Mouse (Mus musculus) stomach, postnatal 0 days (tissue): Measurements from ENCODE around the gene Fbrsl1. TPM values are rescaled to one million over a fixed set of nuclear protein-coding genes. Genes with fewer than 3 reads are reported as not detected.

Experiments used
- ATAC-seq: fragments of 200-750 bp; cut with Nextera tagmentation; 2 replicates; pipeline ENCODE4 v1.8.0; 2017; ENCODE audit not compliant: low FRiP score, low TSS enrichment
- DNase-seq: peaks from one replicate; pipeline ENCODE4 v3.0.0-alpha.2; 2016; ENCODE audit warnings: low spot score
- H3K27ac ChIP-seq: fragments of 300-500 bp; sonication (generic); replicated peaks from 2 replicates; pipeline ENCODE4 v1.5.1; 2014; ENCODE audit warnings: mild to moderate bottlenecking, control low read depth
- H3K27me3 ChIP-seq: fragments of 300-500 bp; sonication (generic); 2 replicates; pipeline ENCODE4 v1.6.1; 2014; ENCODE audit warnings: low read length; ENCODE audit not compliant: control insufficient read depth, insufficient read depth
- H3K36me3 ChIP-seq: fragments of 300-500 bp; sonication (generic); 2 replicates; pipeline ENCODE4 v1.6.1; 2014; ENCODE audit warnings: low read length, mixed read lengths; ENCODE audit not compliant: control insufficient read depth, insufficient read depth
- H3K4me1 ChIP-seq: fragments of 300-500 bp; sonication (generic); replicated peaks from 2 replicates; pipeline ENCODE4 v1.6.1; 2014; ENCODE audit warnings: antibody characterized with exemption; ENCODE audit not compliant: control insufficient read depth, insufficient read depth
- H3K4me2 ChIP-seq: fragments of 300-500 bp; sonication (generic); replicated peaks from 2 replicates; pipeline ENCODE4 v1.6.1; 2014; ENCODE audit warnings: low read depth, mild to moderate bottlenecking, control low read depth, moderate library complexity
- H3K4me3 ChIP-seq: fragments of 300-500 bp; sonication (generic); 2 replicates; pipeline ENCODE4 v1.5.1; 2014; ENCODE audit warnings: low read depth, low read length, control low read depth
- H3K9ac ChIP-seq: fragments of 300-500 bp; sonication (generic); 2 replicates; pipeline ENCODE4 v1.6.1; 2014; ENCODE audit warnings: mild to moderate bottlenecking, low read length, control low read depth, mixed read lengths
- H3K9me3 ChIP-seq: fragments of 300-500 bp; sonication (generic); 2 replicates; pipeline ENCODE4 v1.6.1; 2016; ENCODE audit warnings: low read length; ENCODE audit not compliant: control insufficient read depth
- CTCF ChIP-seq: IDR thresholded peaks from 2 replicates; pipeline ENCODE4 v1.5.1; 2016; ENCODE audit warnings: antibody characterized with exemption, low read depth, mild to moderate bottlenecking, moderate library complexity
- EP300 ChIP-seq: optimal IDR thresholded peaks from 2 replicates; pipeline ENCODE3; 2016; ENCODE audit warnings: antibody characterized with exemption
- WGBS: fragments of 180-500 bp; shearing (Covaris S2); extraction: QIAGEN DNeasy Blood & Tissue Kit; methylation state at CpG from one replicate; pipeline ENCODE4 v1.1.7; 2014; 5-methylcytosine and 5-hydroxymethylcytosine counted together
- polyA plus RNA-seq: library from polyadenylated mRNA; unstranded; fragments of >200 nt; fragmentation: Nextera tagmentation; extraction: Ambion mirVana; gene quantifications from 2 replicates; pipeline ENCODE4 v1.2.1, GENCODE M21; 2015

Gene Fbrsl1
- polyA plus RNA-seq, 1 experiment from 2014 or later = 6.2 TPM

DNA sequence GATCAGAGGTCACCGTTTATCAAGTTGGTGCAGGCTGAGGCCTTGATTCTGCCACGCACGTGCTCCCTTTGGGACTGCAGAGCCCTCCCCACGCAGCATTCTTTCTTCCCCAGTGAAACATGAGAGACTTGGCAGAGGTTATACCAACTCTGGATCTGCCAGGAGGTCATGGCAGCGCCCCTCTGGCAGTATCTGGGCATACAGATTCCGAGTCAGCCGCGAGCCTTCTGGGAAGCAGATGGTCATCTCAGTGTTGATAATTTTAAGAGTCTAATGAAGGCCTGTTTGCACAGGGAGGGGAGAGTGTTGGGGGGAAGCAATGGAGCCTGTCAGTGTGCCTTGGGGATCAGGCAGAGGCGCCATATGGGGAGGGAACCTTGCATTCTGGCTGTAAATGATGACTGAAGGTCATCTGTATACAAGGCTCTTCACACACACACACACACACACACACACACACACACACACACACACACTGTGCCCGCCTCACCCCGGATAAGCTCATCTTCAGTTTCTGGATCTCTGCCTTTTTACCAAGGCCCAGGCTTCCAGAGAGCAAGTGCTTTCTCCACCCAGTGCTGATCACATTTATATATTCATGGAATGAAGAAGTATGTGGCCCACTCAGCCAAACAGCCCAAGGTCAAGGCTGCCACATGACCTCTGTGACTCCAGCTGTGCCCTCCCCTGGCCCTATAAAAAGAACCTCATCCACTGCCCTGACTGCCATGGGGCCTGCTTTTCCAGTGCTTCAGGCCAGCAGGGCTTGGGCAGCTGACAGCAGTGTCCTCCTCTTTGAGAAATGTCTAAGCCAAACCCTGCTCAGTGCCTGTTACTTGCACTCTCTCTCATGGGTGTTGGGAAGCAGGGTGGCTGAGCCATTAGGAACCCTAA is 18.5 kb upstream of the Fbrsl1 start:
- Histone ChIP-seq H3K4me2 (no peak overlapping the region), H3K36me3 (no peaks in the 10 kb centered on the region), H3K27ac (no peak overlapping the region), H3K4me1 (no peaks in the 10 kb centered on the region), H3K9ac (no peak overlapping the region), H3K27me3 (no peaks in the 10 kb centered on the region), H3K4me3 (no peak overlapping the region), H3K9me3 (no peaks in the 10 kb centered on the region)
- DNase-seq (no peak), ATAC-seq (no peak)
- 52% methylated on average over 11 of the region's 11 CpGs for WGBS
- no peak for TF ChIP-seq CTCF
- TF ChIP-seq EP300 = no peak

DNA sequence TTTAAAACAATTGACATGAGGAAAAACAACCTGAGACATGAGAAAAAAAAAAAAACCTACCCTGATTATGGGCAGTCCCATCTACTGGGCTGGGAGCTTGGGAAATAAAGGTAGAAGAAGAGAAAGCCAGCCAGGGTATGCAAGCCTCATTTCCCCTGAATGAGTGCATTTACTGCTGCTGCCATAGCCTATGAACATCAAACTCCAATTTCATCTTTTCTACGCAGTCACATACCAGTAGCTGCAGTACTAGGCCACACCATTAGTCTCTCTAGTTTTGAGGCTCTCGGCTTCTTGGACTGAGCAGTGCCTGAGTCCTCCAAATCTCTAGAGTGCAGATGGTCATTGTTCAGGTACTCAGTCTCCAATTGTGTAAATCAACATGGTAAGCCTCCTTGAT is 14.3 kb upstream of the Fbrsl1 start:
- H3K9ac ChIP-seq = no peak overlapping the region
- no peaks in the 10 kb centered on the region for H3K36me3 ChIP-seq
- H3K27ac ChIP-seq = no peak overlapping the region
- no peaks in the 10 kb centered on the region for H3K27me3 ChIP-seq
- H3K4me1 ChIP-seq = no peaks in the 10 kb centered on the region
- H3K4me2 ChIP-seq = no peak overlapping the region
- WGBS = 82% methylated on average over 2 of the region's 2 CpGs
- TF ChIP-seq CTCF = no peak
- no peak for TF ChIP-seq EP300
- DNase-seq (no peak), ATAC-seq (no peak)
- no peaks in the 10 kb centered on the region for H3K9me3 ChIP-seq
- no peak overlapping the region for H3K4me3 ChIP-seq

DNA sequence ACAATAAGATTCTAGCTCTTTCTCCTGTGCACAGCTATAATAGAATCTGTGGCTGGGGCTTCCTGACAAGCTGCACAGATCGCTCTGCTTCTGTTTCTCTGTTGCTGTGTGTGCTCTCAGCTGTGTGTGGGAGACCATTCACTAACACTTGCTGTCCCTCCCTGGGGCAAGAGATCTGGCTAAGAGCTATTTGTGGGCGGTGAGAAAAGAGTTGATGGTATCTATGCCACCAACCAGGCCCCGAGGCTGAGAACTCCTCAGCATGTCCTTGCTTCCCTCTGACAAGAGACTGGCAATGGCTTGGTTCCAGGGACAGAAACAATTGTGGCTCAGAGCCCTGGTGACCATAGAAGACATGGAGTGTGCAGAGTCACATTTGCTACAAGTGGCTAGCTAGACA is 10.6 kb upstream of the Fbrsl1 start:
- H3K4me2 ChIP-seq = no peak overlapping the region
- H3K9me3 ChIP-seq = no peaks in the 10 kb centered on the region
- H3K27ac ChIP-seq = no peak overlapping the region
- no peak for ATAC-seq
- H3K4me1 ChIP-seq = no peaks in the 10 kb centered on the region
- 57% methylated on average over 3 of the region's 3 CpGs for WGBS
- H3K36me3 ChIP-seq = no peaks in the 10 kb centered on the region
- no peaks in the 10 kb centered on the region for H3K27me3 ChIP-seq
- no peak for DNase-seq
- no peak overlapping the region for H3K9ac ChIP-seq
- no peak for TF ChIP-seq CTCF
- no peak for TF ChIP-seq EP300
- no peak overlapping the region for H3K4me3 ChIP-seq

- H3K27ac ChIP-seq = no peak overlapping the region
- H3K4me2 ChIP-seq = no peak overlapping the region
- no peak for DNase-seq
- ATAC-seq = 0 out of 2 replicates have a peak, but pooled peaks have one; percentile 18
- no peak overlapping the region for H3K4me3 ChIP-seq
- H3K27me3 ChIP-seq = no peaks in the 10 kb centered on the region
- no peaks in the 10 kb centered on the region for H3K36me3 ChIP-seq
- no peaks in the 10 kb centered on the region for H3K4me1 ChIP-seq
- no peak overlapping the region for H3K9ac ChIP-seq
- TF ChIP-seq CTCF (no peak), EP300 (no peak)
- H3K9me3 ChIP-seq = no peaks in the 10 kb centered on the region
Measured at GRCm38 (mm10) chr5:110455272-110455671, 7.0 kb upstream of the Fbrsl1 start.

DNA sequence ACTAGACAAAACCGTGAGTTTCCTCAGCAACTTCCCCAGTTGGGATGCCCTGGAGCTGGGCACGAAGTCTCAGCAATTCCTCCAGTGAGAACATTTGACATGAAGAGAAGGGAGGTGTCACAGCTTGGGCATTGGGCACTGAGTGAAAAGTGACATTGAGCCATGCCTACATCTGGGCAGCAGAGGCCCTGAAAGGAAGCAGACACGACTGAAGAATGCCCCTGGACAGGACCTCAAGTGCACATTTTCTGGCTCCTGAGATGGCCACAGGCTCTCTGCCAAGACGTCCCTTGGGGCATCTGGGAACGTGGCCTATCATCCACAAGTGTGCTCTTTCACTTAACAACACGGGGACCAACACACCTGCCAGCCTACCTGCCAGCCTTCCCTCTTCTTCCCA is 991 bp upstream of the Fbrsl1 start:
- H3K9me3 ChIP-seq = no peaks in the 10 kb centered on the region
- H3K36me3 ChIP-seq = no peaks in the 10 kb centered on the region
- no peak for ATAC-seq
- no peak for DNase-seq
- peaks cover 10% of the 10 kb centered on the region for H3K4me1 ChIP-seq
- H3K27me3 ChIP-seq = no peaks in the 10 kb centered on the region
- peak overlapping the region; percentile 38; the same call in 1 of the 2 replicates for H3K9ac ChIP-seq
- peak overlapping the region; percentile 87 for H3K4me2 ChIP-seq
- 0 out of 2 replicates have a peak overlapping the region, but pooled peaks have one; percentile 30 for H3K27ac ChIP-seq
- no peak for TF ChIP-seq CTCF
- TF ChIP-seq EP300 = no peak
- whole genome bisulfite sequencing = 43% methylated on average over 6 of the region's 6 CpGs
- H3K4me3 ChIP-seq = peak overlapping the region; percentile 55
